9 mouse cellular contexts compared by ENCODE assay signal in genomic region chr15:77834336-77835268, GRCm38 (mm10). TPM values are rescaled to one million over a fixed set of nuclear protein-coding genes. Genes with fewer than 3 reads are reported as not detected.
A peak's percentile ranks its signal among the peaks of the same experiment; 100 is the strongest.
DNase-seq lines count a peak whose midpoint lies in the region; ATAC-seq and TF ChIP-seq lines count a peak whose summit lies in the region.
"Had no signal": no experiment of that assay in that cellular context is flagged by ENCODE, and none has a peak within 500 bp of the region (broad histone marks: within the 10 kb centered on the region; RNA-seq: fewer than 3 reads in every experiment).

No protein-coding gene starts in this region.

- WGBS in lung, embryonic 14.5 days: 70% methylated on average over 15 of the region's 15 CpGs
- WGBS in lung, adult 2 months: 34% methylated on average over 15 of the region's 15 CpGs
- WGBS in lung, embryonic 15.5 days: 68% methylated on average over 15 of the region's 15 CpGs
- WGBS in forebrain, postnatal 0 days: 78% methylated on average over 15 of the region's 15 CpGs

- peaks cover 18% of the 10 kb centered on the region for H3K36me3 ChIP-seq in lung, embryonic 14.5 days (ENCODE audit: insufficient read depth)
- no peaks in the 10 kb centered on the region for H3K36me3 ChIP-seq in lung, embryonic 15.5 days
- no peaks in the 10 kb centered on the region for H3K36me3 ChIP-seq in forebrain, postnatal 0 days (ENCODE audit: insufficient read depth)
- H3K36me3 ChIP-seq: hindbrain, embryonic 15.5 days had no signal

- no peak for DNase-seq in lung, embryonic 14.5 days
- no peak for DNase-seq in lung, adult 2 months
- DNase-seq in thymus, postnatal 25 days: peak; percentile 75
- no peak for DNase-seq in right cerebral cortex, postnatal 14 days
- DNase-seq in forebrain, postnatal 0 days: no peak
- no peak for DNase-seq in ovary, adult 18-20 months (ENCODE audit: low spot score)

- H3K4me1 ChIP-seq in lung, embryonic 14.5 days (ENCODE audit: insufficient read depth): peaks cover 56% of the 10 kb centered on the region
- peaks cover 86% of the 10 kb centered on the region for H3K4me1 ChIP-seq in lung, adult 2 months (ENCODE audit: control insufficient read depth, insufficient read depth, low read length)
- peaks cover 45% of the 10 kb centered on the region for H3K4me1 ChIP-seq in embryonic fibroblast, embryonic 13.5 days (ENCODE audit: control insufficient read depth, insufficient read depth, low read length)
- H3K4me1 ChIP-seq in lung, embryonic 15.5 days: peaks cover 92% of the 10 kb centered on the region
- H3K4me1 ChIP-seq in forebrain, postnatal 0 days (ENCODE audit: insufficient read depth): peaks cover 6% of the 10 kb centered on the region

- TF ChIP-seq CTCF in lung, embryonic 14.5 days (IDR thresholded peaks at IDR 0.05; ENCODE audit: low read depth): no peak
- TF ChIP-seq CTCF in lung, adult 2 months (IDR thresholded peaks at IDR 0.05; ENCODE audit: insufficient read depth, low read length): no peak
- no peak for TF ChIP-seq CTCF in embryonic fibroblast, embryonic 13.5 days (IDR thresholded peaks at IDR 0.05; ENCODE audit: borderline replicate concordance, insufficient read depth, low read length)
- no peak for TF ChIP-seq CTCF in forebrain, postnatal 0 days (IDR thresholded peaks at IDR 0.05; ENCODE audit: low read depth)

- H3K4me2 ChIP-seq in lung, embryonic 14.5 days: no peak overlapping the region
- no peak overlapping the region for H3K4me2 ChIP-seq in lung, embryonic 15.5 days
- H3K4me2 ChIP-seq in forebrain, postnatal 0 days (ENCODE audit: low read depth): no peak overlapping the region
- H3K4me2 ChIP-seq: hindbrain, embryonic 15.5 days had no signal

- no peak for TF ChIP-seq POLR2A in lung, adult 2 months (IDR thresholded peaks at IDR 0.05; ENCODE audit: borderline replicate concordance, extremely low read depth, low read depth, low read length)
- TF ChIP-seq POLR2A in embryonic fibroblast, embryonic 13.5 days (IDR thresholded peaks at IDR 0.05; ENCODE audit: low read depth, low read length): no peak

- no peaks in the 10 kb centered on the region for H3K9me3 ChIP-seq in lung, embryonic 14.5 days (ENCODE audit: low read depth, low read length)
- H3K9me3 ChIP-seq in lung, embryonic 15.5 days: no peaks in the 10 kb centered on the region
- no peaks in the 10 kb centered on the region for H3K9me3 ChIP-seq in forebrain, postnatal 0 days (ENCODE audit: low read length)
- H3K9me3 ChIP-seq: hindbrain, embryonic 15.5 days had no signal

- no peak for ATAC-seq in lung, embryonic 14.5 days (ENCODE audit: insufficient read depth)
- no peak for ATAC-seq in lung, embryonic 15.5 days (ENCODE audit: borderline replicate concordance, extremely low read depth, low FRiP score, low TSS enrichment)
- no peak for ATAC-seq in forebrain, postnatal 0 days

- H3K4me3 ChIP-seq in lung, embryonic 14.5 days (ENCODE audit: low read depth, low read length): no peak overlapping the region
- H3K4me3 ChIP-seq in lung, adult 2 months (replicated peaks; ENCODE audit: extremely low read depth, low read depth, low read length): no peak overlapping the region
- H3K4me3 ChIP-seq in embryonic fibroblast, embryonic 13.5 days (ENCODE audit: insufficient read depth, low read length): peak overlapping the region; percentile 36
- H3K4me3 ChIP-seq in lung, embryonic 15.5 days: no peak overlapping the region
- H3K4me3 ChIP-seq in forebrain, postnatal 0 days (ENCODE audit: low read depth, low read length): no peak overlapping the region
- H3K4me3 ChIP-seq: hindbrain, embryonic 15.5 days had no signal

- no peaks in the 10 kb centered on the region for H3K27me3 ChIP-seq in lung, embryonic 14.5 days (ENCODE audit: insufficient read depth, low read length)
- no peaks in the 10 kb centered on the region for H3K27me3 ChIP-seq in lung, embryonic 15.5 days
- no peaks in the 10 kb centered on the region for H3K27me3 ChIP-seq in forebrain, postnatal 0 days (ENCODE audit: insufficient read depth, low read length)
- H3K27me3 ChIP-seq: hindbrain, embryonic 15.5 days had no signal

- H3K27ac ChIP-seq in lung, embryonic 14.5 days (ENCODE audit: low read depth): peak overlapping the region; percentile 70; the same call in 1 of the 2 replicates
- H3K27ac ChIP-seq in embryonic fibroblast, embryonic 13.5 days (ENCODE audit: insufficient read depth, low read length): peak overlapping the region; percentile 59
- H3K27ac ChIP-seq in lung, embryonic 15.5 days: peak overlapping the region; percentile 66
- no peak overlapping the region for H3K27ac ChIP-seq in forebrain, postnatal 0 days (ENCODE audit: low read depth, low read length)
- H3K27ac ChIP-seq: hindbrain, embryonic 15.5 days had no signal

- no peak overlapping the region for H3K9ac ChIP-seq in lung, embryonic 14.5 days
- no peak overlapping the region for H3K9ac ChIP-seq in lung, embryonic 15.5 days
- H3K9ac ChIP-seq in forebrain, postnatal 0 days: no peak overlapping the region
- H3K9ac ChIP-seq: hindbrain, embryonic 15.5 days had no signal

RNA-seq across cellular contexts. Expression of gene Myh9, which starts 7.4 kb away (rescaled TPM):
- polyA plus RNA-seq in lung, embryonic 14.5 days (2014; fragmentation: Nextera tagmentation; extraction: Ambion mirVana): 86.6 and 87.5 TPM in 2 replicates
- polyA plus RNA-seq in lung, adult 2 months (2012; rRNA removed): 133 and 162 TPM in 2 replicates
- 718 and 1,071 TPM in 2 replicates for polyA plus RNA-seq in embryonic fibroblast, embryonic 13.5 days (2011; ENCODE audit: insufficient read length, low read depth, missing spikeins)
- polyA plus RNA-seq in lung, embryonic 15.5 days (2015; fragmentation: Nextera tagmentation; extraction: Ambion mirVana): 62.5 and 67.7 TPM in 2 replicates
- 26.4 and 35.2 TPM in 2 replicates for total RNA-seq in forebrain, postnatal 0 days (2014; rRNA removed)
- 5.8 and 7.2 TPM in 2 replicates for polyA plus RNA-seq in forebrain, postnatal 0 days (2015; fragmentation: Nextera tagmentation; extraction: Ambion mirVana)
